Mouse (Mus musculus) embryonic fibroblast, embryonic 13.5 days (primary cell): ENCODE measurements at regions not wholly inside any gene's neighbourhood (a gene's known extent, or its start where the extent isn't known, plus 50 kb on each side); places are given as distances from the start of the nearest gene placed in this dataset.

Source experiments
- CTCF ChIP-seq: IDR thresholded peaks from 2 replicates; pipeline ENCODE4 v1.5.1; 2011; ENCODE audit warnings: mild to moderate bottlenecking, control low read depth, low read length, moderate library complexity, borderline replicate concordance; ENCODE audit not compliant: insufficient read depth
- POLR2A ChIP-seq: IDR thresholded peaks from 2 replicates; pipeline ENCODE4 v1.6.1; 2011; ENCODE audit warnings: low read depth, mild to moderate bottlenecking, control low read depth, low read length, moderate library complexity

- TF ChIP-seq CTCF (no peak), POLR2A (no peak)
These were observed 744.9 kb upstream of the Chrm3 start for GRCm38 (mm10) chr13:11105571-11105970.
